Mouse (Mus musculus) cerebellum, postnatal 36 days (tissue): ENCODE measurements at regions not wholly inside any gene's neighbourhood (a gene's known extent, or its start where the extent isn't known, plus 50 kb on each side); places are given as distances from the start of the nearest gene placed in this dataset.
"Not testable (repeated sequence)": the region's sequence is repeated elsewhere in the genome, so short reads cannot be mapped to it uniquely, and the experiment has no call there.

Source experiments
- DNase-seq, 2 experiments: peaks; one replicate each; pipeline ENCODE4 v3.0.0; 2021 to 2022; ENCODE audit warnings: mixed read lengths in 2 of 2

DNA sequence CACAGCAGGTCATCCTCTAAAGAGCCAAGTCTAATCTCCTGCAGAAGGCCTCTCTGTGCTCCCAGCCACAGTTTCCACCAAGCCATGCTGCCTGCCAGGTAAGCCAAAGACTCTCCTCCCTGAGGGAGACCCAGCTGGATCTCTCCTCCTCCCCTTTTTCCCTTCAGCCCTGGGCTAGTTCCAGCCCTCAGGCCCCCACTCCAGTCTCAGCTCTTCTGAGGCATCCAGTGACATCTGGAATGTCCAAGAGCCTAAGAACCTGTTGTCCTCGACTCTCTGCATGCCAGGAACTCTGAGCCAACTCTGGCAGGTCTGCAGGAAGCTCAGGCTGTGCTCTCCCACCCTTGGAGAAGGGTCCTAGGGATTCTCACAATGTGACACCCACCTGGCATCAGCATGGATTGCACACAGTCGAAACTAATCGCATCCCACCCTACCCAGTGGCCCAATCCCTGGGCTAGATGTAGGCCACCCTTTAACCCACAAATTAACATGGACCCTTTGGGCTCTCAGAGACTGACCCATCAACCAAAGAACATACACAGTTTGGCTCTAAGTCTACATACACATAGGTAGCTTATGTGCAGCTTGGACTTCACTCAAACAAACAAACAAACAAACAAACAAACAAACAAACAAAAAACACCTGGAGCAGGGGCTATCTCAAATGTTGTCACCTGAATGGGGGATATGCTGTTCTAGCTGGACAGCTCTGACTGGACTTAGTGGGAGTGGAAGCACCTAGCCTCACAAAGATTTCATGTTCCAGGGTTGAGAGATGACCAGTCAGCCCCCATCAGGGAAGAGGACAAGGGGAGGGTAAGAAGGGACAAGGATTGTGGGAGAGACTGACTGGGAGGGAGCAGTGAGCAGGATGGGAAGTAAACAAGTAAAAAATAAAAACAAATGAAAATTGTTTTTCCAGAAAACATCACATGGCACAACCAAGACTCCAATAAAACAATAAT is 57.9 kb upstream of the Zfp709 start:
- DNase-seq = not testable (repeated sequence)

DNA sequence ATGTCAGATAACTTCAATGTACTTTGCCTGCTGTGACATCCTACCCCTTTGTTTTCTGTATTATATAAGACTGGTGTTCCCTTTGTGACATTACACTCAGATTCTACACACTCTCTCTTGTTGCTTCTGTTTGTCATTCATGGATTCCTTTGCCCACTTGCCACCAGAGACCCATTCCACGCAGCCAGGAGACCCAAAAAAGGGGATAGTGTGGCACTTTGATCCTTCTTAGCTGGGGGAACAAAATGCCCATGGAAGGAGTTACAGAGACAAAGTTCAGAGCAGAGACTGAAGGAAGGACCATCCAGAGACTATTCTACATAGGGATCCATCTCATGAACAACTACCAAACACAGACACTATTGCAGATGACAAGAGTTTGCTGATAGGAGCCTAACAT is 59.1 kb upstream of the Zfp709 start:
- not testable (repeated sequence) for DNase-seq

DNA sequence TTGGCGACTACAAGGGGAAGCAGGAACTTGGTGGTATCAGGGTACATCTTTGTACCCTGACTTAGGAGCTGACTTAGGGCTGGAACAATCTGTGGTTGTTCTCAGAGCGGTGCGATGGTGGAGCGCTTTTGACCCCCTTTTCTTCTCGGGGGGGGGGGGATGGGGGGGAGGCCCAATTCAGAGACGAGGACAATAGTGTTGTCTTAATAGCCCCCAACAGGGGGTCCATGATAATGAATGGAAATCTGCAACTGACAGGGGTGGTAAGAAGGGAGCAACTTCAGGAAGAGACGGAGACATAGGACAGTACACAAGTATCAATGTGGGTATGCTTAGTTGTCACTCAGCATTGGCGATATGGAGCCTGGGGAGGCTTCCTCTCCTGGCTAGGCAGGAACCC is 61.9 kb upstream of the Zfp709 start:
- DNase-seq = not testable (repeated sequence)

DNA sequence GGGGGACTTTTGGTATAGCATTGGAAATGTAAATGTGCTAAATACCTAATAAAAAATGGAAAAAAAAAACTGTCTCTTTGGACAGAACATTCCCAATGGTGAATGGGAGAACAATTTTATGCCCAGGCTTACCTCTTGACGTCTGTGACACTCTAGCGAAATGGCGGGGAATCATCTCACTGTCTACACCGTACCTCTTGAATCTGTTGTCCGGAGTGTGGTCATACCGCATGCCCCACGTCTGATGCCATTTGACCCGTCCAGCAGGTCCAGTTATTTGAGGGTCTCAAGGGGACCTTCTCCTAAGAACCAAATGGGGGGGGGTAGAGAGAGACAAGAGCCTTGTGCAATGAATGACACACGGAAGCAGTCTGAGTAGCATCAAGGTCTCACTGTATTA is 62.4 kb upstream of the Zfp709 start:
- DNase-seq = not testable (repeated sequence)

DNA sequence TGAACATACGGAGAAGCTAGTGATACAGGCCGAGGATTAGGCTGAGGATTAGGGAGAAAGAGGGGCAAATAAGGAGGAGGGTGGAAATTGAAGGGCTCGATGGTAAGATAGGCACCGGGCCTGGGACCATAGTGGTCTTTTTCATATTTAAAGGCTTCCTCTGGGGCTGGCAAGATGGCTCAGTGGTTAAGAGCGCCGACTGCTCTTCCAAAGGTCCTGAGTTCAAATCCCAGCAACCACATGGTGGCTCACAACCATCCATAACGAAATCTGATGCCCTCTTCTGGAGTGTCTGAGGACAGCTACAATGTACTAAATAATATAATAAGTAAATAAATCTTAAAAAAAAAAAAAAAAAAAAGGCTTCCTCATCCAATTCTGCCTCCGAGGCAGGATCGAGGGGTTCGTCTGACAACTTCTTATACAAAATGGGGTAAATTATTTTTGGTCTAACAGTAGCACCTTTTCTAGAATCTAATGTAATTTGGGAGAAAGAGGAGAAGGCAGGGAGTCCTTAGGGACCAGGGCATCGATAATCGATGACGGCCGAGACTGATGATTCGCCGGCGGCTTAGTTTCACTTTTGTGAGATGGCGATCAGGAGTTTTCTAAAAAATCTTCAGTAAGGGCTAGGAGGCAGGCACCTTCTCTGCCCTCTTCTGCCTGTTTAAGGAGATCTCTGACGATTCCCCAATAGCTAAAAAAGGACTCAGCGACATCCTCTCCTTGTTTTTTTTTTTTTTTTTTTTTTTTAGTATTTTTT is 65.4 kb upstream of the Zfp709 start:
- not testable (repeated sequence) for DNase-seq

DNA sequence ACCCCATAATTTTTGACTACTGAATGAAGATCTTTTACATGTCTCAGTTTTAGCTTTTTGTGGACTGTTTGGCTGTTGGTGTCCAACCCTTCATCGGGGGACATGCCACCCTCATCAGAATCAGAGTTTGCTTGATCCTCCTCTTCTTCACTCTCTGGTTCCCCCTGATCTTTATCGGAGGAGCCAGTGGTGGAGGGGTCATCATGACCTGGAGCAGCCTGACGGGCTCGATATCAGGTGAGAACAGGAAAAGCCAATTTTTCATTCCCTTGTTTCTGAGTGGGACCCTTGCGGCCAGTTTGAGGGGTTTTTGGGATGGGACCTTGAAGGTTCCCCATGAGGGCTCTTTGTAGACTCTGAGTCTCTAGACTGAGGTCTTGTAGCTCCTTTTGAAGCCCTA is 66.0 kb upstream of the Zfp709 start:
- DNase-seq = not testable (repeated sequence)

DNA sequence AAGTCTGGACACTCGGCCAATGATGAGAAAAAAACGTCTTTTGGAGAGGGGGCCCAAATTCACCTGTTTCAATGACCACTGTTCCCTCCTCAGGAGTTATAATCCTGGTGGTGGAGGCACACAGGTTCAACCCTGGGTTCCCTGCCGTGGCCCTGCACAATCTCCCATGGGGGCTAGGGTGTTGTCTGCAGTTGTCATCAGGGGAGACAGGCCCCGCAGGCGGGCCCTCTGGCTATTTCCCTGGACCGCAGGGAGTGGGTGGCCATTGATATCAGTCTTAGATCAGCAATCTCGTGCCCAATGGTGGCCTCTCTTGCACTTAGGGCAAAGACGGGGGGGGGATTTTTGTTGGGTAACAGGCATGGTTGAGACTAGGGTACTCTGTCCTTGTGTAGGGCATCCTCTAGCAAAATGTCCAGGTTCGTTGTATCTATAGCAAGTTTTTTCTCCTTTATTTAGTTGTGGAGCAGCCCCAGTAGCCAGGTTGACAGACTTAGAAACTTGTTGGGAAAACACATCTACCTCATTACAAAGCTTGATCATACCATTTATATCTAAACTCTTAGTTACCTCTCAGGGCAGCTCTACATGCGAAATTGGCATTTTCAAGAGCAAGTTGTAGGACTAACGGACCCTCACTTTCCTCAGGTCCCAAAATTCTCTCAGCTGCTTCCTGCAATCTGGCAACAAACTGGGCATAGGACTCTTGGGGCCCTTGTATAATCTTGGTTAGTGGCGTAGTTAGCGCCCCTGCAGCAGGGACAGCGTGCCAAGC is 66.9 kb upstream of the Zfp709 start:
- DNase-seq = not testable (repeated sequence)

DNA sequence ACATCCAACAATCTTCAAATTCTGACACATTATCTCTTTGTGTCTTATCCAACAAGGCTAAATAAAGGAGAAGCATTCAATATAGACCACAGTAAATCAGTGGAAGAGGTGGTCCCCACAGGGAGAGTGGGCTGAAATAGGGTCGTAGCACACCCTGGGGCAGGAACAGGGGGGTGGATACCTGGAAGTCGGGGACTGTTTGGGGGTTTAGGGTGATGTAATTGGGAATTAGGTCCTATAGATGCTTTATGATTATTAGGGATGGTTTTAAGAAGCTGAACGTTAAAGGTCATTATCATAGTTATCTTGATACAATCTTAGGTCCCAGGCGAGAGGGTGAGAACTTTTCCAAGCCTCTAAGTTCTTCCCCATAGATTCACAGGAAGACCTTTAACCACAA is 67.9 kb upstream of the Zfp709 start:
- DNase-seq = not testable (repeated sequence)

DNA sequence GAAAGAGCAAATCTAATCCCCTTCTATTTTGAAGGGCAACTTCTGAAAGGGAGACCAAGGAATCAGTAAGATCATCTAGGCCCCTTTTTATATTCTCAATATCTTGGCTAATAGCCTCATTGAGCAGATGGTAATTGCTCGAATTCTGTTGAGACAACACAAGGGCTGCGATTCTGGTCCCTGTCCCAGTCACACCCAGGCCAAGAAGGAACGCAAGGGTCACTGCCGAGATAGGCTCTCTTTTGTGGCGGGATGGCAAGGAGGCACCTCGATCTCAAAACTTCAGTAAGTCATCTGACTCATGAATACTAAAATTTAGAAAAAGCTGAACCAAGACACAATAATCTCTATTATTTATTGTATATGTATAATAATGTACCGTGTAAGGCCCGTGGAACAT is 68.6 kb upstream of the Zfp709 start:
- DNase-seq = not testable (repeated sequence)

DNA sequence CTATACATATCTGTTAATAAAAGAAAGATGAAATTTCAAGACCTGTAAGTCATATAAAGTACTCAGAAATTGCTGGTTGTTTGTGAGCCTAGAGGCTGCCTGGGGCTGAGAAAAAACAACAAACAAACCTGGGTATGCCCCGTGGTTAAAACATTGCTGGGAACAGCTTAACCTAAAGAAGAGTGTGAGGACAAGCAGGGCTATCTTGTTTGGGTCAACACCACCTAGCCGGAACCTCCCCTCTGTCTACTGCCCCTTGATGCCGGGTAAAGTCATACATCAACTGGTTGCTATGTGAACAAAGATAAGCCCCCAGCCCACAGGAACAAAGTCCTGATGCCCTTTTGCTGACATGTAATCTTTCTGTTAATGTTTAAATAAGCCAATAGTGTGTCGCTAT is 74.0 kb upstream of the Zfp709 start:
- DNase-seq = not testable (repeated sequence)

DNA sequence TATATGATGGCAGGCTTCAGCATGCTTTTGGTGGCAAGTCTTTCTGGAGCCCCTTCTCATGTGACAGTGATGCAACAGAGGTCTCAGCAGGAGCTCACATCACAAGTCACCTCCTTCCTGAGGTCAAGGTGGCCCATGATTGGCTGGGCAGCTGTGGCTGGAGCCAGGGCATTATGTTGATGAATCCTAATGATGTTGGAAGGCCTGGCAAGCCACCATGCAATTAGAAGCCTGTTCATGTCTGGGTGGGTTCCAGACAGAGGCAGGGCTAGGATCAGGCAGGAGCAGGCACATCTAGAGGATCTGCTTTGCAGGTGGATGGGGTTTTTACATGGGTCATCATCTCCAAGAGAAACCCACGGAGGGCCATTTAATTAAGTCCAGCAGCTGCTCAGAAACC is 77.2 kb upstream of the Zfp709 start:
- DNase-seq = not testable (repeated sequence)

DNA sequence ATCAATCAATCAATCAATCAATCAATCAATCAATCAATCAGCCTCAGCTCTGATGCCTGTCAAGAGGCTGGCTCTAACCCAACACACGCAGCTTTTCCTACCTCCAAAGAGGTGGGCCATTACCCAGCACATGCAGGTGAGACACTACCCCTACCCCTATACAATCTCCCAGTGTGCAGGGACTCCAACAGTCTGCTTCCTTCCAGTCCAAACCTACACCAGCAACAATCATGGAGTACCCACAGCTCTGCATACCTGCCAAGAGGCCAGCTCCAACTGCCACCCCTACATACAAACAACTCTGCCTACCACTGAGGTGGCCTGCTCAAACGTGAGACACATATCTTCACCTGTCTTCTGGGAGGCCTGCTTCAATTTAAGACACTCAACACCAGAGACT is 76.7 kb upstream of the Fcho1 start:
- not testable (repeated sequence) for DNase-seq

DNA sequence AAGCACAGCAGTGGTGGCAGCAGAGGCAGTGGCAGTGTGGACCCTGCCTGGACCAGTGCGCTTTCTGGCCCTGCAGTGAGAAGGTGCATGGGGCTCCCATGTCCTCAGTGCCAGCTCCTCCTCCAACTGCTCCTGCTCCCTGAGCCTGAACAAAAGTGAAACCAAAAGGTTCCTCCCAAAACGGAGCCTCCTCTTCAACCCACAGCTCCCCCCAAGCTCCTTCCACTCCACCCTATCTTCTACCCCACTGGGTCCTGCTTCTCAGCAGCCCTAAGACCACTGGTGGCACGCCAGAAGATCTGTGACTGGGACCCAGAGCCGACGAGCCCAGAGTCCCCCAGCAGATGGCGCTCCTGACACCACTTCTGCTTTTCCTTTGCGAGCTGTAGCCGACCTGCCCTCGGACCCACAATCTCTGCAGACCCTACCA is 63.5 kb upstream of the Fcho1 start:
- DNase-seq = peak in 1 of 2 experiments; percentile 12

DNA sequence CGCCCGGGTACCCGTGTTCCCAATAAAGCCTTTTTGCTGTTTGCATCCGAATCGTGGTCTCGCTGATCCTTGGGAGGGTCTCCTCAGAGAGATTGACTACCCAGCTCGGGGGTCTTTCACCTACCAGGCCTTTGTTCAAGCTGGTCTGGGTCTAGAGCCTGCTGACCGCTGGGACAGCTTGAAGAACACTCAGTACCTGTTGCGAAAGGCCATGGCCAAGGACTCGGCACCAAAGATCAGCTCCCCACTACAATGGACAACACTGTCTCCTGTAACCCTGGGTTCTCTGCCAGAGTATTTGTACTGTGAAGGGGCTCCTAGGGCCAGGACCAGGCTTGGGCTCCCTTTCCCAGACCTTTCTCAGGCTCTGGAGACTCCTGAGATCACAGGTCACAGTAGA is 55.1 kb upstream of the Fcho1 start:
- not testable (repeated sequence) for DNase-seq

DNA sequence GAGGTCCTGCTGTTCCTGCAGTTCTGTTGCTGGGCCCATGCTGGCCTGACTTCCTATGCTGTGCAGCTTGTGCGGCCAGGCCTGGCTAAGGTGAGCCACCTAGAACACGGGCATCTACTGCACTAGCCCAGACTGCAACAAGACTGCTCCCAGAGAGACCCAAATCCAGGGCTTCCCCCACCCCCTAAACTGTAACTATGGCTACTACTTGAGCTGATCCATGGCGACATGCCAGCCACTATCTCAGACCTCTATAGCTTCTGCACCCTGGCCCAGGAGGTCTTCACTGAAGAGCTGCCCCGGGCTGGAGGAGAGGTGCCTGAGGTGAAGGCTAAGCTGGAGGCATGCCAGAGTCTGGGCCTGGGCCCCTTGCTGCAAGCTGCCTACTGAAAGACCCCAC is 54.3 kb upstream of the Fcho1 start:
- not testable (repeated sequence) for DNase-seq

DNA sequence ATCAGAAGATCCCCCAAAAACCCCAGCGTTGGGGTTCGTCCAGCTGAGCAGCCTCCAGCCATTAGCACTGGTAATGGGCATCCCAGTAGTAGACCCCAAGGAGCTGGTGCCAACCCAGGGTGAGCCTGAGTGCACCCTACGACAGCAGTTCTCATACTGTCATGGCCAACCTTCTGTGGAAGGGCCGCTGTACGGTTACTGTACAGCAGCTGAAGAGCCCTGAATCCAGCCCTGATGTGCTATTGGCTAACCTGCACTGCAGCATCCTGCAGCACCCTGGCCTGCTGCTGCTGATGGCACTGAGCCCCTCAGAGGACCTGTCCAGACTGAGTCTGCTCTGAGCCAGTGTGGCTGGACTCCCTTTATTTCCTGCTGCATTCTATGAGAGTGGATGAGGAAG is 53.9 kb upstream of the Fcho1 start:
- not testable (repeated sequence) for DNase-seq

DNA sequence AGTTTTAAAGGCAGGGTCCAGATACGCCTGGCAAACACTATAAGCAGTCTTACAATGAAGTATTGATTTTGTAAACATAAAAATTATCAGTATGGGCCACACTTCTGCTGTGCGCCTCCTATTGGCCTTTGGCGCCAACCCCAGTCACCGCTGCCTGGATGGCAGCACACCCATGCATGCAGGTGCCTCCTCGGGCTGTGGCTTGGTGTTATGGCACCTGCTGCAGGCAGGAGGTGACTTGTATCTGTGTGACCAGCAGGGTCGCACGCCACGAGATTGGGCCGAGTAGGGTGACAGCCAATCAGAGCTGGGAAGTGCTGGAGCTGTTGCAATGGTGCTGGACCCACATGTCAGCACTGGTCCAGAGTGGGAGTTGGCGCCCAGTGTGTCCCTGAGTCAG is 53.4 kb upstream of the Fcho1 start:
- no peak for DNase-seq
